Mouse (Mus musculus) intestine, postnatal 0 days (tissue): Measurements from ENCODE around the gene Wee2. TPM values are rescaled to one million over a fixed set of nuclear protein-coding genes. Genes with fewer than 3 reads are reported as not detected.

ENCODE experiments used
- ATAC-seq: fragments of 200-750 bp; cut with Nextera tagmentation; 2 replicates; pipeline ENCODE4 v1.8.0; 2017; ENCODE audit warnings: mild to moderate bottlenecking, moderate TSS enrichment, moderate library complexity
- H3K27ac ChIP-seq: fragments of 300-500 bp; sonication (generic); 2 replicates; pipeline ENCODE4 v1.5.1; 2014; ENCODE audit warnings: mild to moderate bottlenecking, low read depth, low read length, moderate library complexity
- H3K27me3 ChIP-seq: fragments of 300-500 bp; sonication (generic); replicated peaks from 2 replicates; pipeline ENCODE4 v1.6.1; 2014; ENCODE audit warnings: low read length, mixed read lengths; ENCODE audit not compliant: control insufficient read depth, insufficient read depth
- H3K36me3 ChIP-seq: fragments of 300-500 bp; sonication (generic); 2 replicates; pipeline ENCODE4 v1.6.1; 2014; ENCODE audit warnings: mild to moderate bottlenecking, moderate library complexity; ENCODE audit not compliant: control insufficient read depth, insufficient read depth
- H3K4me1 ChIP-seq: fragments of 300-500 bp; sonication (generic); replicated peaks from 2 replicates; pipeline ENCODE4 v1.6.1; 2014; ENCODE audit warnings: antibody characterized with exemption, low read length, mixed read lengths; ENCODE audit not compliant: control insufficient read depth, insufficient read depth
- H3K4me2 ChIP-seq: fragments of 300-500 bp; sonication (generic); replicated peaks from 2 replicates; pipeline ENCODE4 v1.6.1; 2014; ENCODE audit warnings: low read depth, mild to moderate bottlenecking, moderate library complexity
- H3K4me3 ChIP-seq: fragments of 300-500 bp; sonication (generic); 2 replicates; pipeline ENCODE4 v1.5.1; 2014; ENCODE audit warnings: low read depth, low read length
- H3K9ac ChIP-seq: fragments of 300-500 bp; sonication (generic); 2 replicates; pipeline ENCODE4 v1.6.1; 2014; ENCODE audit warnings: mild to moderate bottlenecking, low read depth, low read length
- H3K9me3 ChIP-seq: fragments of 300-500 bp; sonication (generic); 2 replicates; pipeline ENCODE4 v1.6.1; 2016; ENCODE audit warnings: mixed run types; ENCODE audit not compliant: control insufficient read depth
- CTCF ChIP-seq: sonication (generic); IDR thresholded peaks from 2 replicates; pipeline ENCODE4 v1.5.1; 2016; ENCODE audit warnings: low read depth, mild to moderate bottlenecking, control low read depth, antibody characterized with exemption, moderate library complexity
- WGBS: fragments of 180-500 bp; shearing (Covaris S2); extraction: QIAGEN DNeasy Blood & Tissue Kit; methylation state at CpG from one replicate; pipeline ENCODE4 v1.1.7; 2014; 5-methylcytosine and 5-hydroxymethylcytosine counted together
- polyA plus RNA-seq: library from polyadenylated mRNA; unstranded; fragments of >200 nt; fragmentation: Nextera tagmentation; extraction: Ambion mirVana; gene quantifications from 2 replicates; pipeline ENCODE4 v1.2.1, GENCODE M21; 2015

Gene Wee2
- polyA plus RNA-seq, 1 experiment from 2014 or later: not detected

- TF ChIP-seq CTCF: no peak
- WGBS: 76% methylated on average over 5 of the region's 5 CpGs
- H3K9me3 ChIP-seq: no peaks in the 10 kb centered on the region
- no peak overlapping the region for H3K27ac ChIP-seq
- no peak overlapping the region for H3K4me2 ChIP-seq
- H3K36me3 ChIP-seq: peaks cover 12% of the 10 kb centered on the region
- no peak overlapping the region for H3K9ac ChIP-seq
- no peak overlapping the region for H3K4me3 ChIP-seq
- 0 out of 2 replicates have a peak, but pooled peaks have one; percentile 33 for ATAC-seq
- H3K4me1 ChIP-seq: no peaks in the 10 kb centered on the region
- H3K27me3 ChIP-seq: no peaks in the 10 kb centered on the region
Observed at GRCm38 (mm10) chr6:40413046-40413445, 25.8 kb upstream of the Wee2 start.

- no peak for ATAC-seq
- no peak for TF ChIP-seq CTCF
- H3K27me3 ChIP-seq: no peaks in the 10 kb centered on the region
- no peaks in the 10 kb centered on the region for H3K4me1 ChIP-seq
- no peaks in the 10 kb centered on the region for H3K9me3 ChIP-seq
- no peak overlapping the region for H3K4me2 ChIP-seq
- WGBS: 98% methylated on average over 3 of the region's 3 CpGs
- H3K36me3 ChIP-seq: peaks cover 7% of the 10 kb centered on the region
- no peak overlapping the region for H3K9ac ChIP-seq
- no peak overlapping the region for H3K4me3 ChIP-seq
- no peak overlapping the region for H3K27ac ChIP-seq
Observed at GRCm38 (mm10) chr6:40413565-40413964, 25.3 kb upstream of the Wee2 start.

- Histone ChIP-seq H3K27ac (no peak overlapping the region), H3K4me2 (no peak overlapping the region), H3K27me3 (no peaks in the 10 kb centered on the region), H3K4me1 (no peaks in the 10 kb centered on the region), H3K9ac (no peak overlapping the region), H3K4me3 (no peak overlapping the region), H3K9me3 (no peaks in the 10 kb centered on the region), H3K36me3 (no peaks in the 10 kb centered on the region; the same call in 1 of the 2 replicates)
- WGBS: 71% methylated on average over 5 of the region's 5 CpGs
- no peak for ATAC-seq
- TF ChIP-seq CTCF: no peak
Observed at GRCm38 (mm10) chr6:40415799-40416198, 23.1 kb upstream of the Wee2 start.

- Histone ChIP-seq H3K9me3 (no peaks in the 10 kb centered on the region), H3K4me2 (no peak overlapping the region), H3K27ac (no peak overlapping the region), H3K4me1 (no peaks in the 10 kb centered on the region), H3K36me3 (no peaks in the 10 kb centered on the region; the same call in 1 of the 2 replicates), H3K9ac (no peak overlapping the region), H3K27me3 (no peaks in the 10 kb centered on the region), H3K4me3 (no peak overlapping the region)
- TF ChIP-seq CTCF: no peak
- 94% methylated on average over 4 of the region's 4 CpGs for WGBS
- ATAC-seq: no peak
Observed at GRCm38 (mm10) chr6:40418386-40418785, 20.5 kb upstream of the Wee2 start.

- Histone ChIP-seq H3K27me3 (no peaks in the 10 kb centered on the region), H3K9ac (no peak overlapping the region), H3K36me3 (no peaks in the 10 kb centered on the region; the same call in 1 of the 2 replicates), H3K27ac (no peak overlapping the region), H3K4me1 (no peaks in the 10 kb centered on the region), H3K4me2 (no peak overlapping the region), H3K4me3 (no peak overlapping the region), H3K9me3 (no peaks in the 10 kb centered on the region)
- 97% methylated on average over 6 of the region's 6 CpGs for WGBS
- no peak for ATAC-seq
- TF ChIP-seq CTCF: no peak
Observed at GRCm38 (mm10) chr6:40421099-40421498, 17.8 kb upstream of the Wee2 start.

- Histone ChIP-seq H3K4me3 (no peak overlapping the region), H3K4me1 (no peaks in the 10 kb centered on the region), H3K27me3 (no peaks in the 10 kb centered on the region), H3K36me3 (no peaks in the 10 kb centered on the region; the same call in 1 of the 2 replicates), H3K27ac (no peak overlapping the region), H3K9me3 (no peaks in the 10 kb centered on the region), H3K4me2 (no peak overlapping the region), H3K9ac (no peak overlapping the region)
- TF ChIP-seq CTCF: no peak
- WGBS: 83% methylated on average over 1 of the region's 1 CpGs
- no peak for ATAC-seq
Observed at GRCm38 (mm10) chr6:40423013-40423412, 15.9 kb upstream of the Wee2 start.

- H3K4me1 ChIP-seq: no peaks in the 10 kb centered on the region
- H3K9ac ChIP-seq: no peak overlapping the region
- WGBS: 67% methylated on average over 1 of the region's 1 CpGs
- no peak overlapping the region for H3K4me3 ChIP-seq
- H3K27me3 ChIP-seq: no peaks in the 10 kb centered on the region
- peak; percentile 79 for TF ChIP-seq CTCF
- no peaks in the 10 kb centered on the region for H3K9me3 ChIP-seq
- ATAC-seq: no peak
- no peak overlapping the region for H3K4me2 ChIP-seq
- H3K36me3 ChIP-seq: no peaks in the 10 kb centered on the region; the same call in 1 of the 2 replicates
- no peak overlapping the region for H3K27ac ChIP-seq
Observed at GRCm38 (mm10) chr6:40423774-40424173, 15.1 kb upstream of the Wee2 start.
